Mouse (Mus musculus) neural tube, embryonic 10.5 days (tissue): ENCODE results near the gene Nup62cl.

Experiments used
- DNase-seq: peaks from one replicate; pipeline ENCODE4 v3.0.0-alpha.2; 2017; ENCODE audit warnings: low spot score; ENCODE audit errors: extremely low spot score

Nup62cl gene

DNA sequence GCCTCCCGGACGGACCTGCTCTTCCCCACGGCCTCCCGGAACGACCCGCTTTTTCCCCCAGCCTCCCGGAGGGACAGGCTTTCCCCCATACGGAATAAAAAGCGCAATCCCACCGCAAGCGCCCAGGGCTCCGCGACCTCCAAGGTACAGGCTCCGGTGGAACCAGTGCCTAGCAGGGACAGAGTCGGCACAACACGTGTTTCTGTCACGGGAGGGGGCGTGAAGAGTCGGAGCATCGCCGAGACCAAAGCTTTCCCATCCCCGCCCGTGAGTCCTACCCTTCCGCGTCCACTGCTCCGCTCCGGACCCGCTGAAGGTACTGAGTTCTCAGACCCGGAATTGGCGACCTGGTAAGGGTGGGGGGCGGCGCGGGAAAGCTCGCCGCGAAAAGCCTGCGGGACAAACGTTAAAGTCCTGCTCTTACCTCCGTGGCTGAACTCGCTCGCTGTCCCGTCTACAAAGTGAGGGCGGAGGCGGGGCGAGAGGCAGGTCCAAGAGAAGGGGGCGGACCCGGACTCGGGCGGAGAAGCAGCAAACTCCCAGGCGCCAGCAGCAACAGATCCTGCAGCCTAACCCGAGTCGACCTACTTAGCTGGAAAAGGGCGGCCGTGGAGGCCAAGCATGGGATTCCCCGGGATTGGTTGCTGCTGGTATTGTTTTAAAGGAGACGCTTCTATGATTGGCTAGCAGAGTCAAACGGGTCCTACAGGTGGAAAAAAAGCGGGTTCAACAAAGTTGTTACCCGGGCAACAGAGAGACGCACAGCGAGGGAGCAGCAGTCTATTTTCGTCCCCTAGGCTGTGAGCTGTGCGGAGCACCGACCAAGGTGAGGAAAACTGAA, at the start of gene Nup62cl, which contains the start of gene Pih1h3b:
Nup62cl (minus strand) TSS at position 578 of the 841 bp plus-strand sequence.
Pih1h3b (plus strand) TSS at position 745 of the 841 bp plus-strand sequence.
- DNase-seq = peak; percentile 43

DNA sequence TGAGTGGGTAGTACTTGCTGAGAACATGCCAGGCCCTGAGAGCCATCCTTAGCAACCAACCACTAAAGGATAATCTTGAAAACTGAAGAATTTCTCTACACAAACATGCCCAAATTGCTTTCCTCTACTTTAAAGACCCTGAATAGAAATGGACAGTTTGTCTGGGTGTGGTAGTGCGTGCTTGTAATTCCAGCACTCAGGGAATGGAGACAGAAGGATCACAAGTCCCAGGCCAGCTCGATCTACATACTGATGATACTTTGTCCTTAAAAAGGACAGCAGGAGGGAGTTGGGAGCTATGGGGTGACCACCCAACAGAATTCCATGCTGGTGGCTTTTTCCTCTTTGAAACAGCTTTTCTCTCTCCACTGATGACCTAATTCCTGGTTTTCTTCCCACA, 31.6 kb upstream of the Nup62cl start:
- no peak for DNase-seq

DNA sequence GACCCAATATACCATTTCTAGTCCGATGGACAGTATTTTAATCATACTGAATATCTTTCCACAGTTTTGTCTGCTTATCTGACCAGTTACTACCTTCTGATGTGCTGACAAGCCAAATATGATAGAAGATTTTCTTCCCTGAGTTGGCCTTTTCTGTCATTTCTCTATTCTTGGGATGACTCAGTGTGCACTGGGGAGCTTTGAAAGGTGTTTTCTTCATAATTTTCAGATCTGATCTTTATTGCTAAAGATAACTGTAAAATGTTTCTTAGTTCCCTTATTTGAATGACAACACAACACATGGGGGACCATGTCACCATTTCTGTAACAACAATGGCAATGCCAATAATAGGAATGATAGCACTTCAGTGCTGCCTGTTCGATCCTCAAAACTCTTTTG, 20.0 kb upstream of the Nup62cl start:
- no peak for DNase-seq

DNA sequence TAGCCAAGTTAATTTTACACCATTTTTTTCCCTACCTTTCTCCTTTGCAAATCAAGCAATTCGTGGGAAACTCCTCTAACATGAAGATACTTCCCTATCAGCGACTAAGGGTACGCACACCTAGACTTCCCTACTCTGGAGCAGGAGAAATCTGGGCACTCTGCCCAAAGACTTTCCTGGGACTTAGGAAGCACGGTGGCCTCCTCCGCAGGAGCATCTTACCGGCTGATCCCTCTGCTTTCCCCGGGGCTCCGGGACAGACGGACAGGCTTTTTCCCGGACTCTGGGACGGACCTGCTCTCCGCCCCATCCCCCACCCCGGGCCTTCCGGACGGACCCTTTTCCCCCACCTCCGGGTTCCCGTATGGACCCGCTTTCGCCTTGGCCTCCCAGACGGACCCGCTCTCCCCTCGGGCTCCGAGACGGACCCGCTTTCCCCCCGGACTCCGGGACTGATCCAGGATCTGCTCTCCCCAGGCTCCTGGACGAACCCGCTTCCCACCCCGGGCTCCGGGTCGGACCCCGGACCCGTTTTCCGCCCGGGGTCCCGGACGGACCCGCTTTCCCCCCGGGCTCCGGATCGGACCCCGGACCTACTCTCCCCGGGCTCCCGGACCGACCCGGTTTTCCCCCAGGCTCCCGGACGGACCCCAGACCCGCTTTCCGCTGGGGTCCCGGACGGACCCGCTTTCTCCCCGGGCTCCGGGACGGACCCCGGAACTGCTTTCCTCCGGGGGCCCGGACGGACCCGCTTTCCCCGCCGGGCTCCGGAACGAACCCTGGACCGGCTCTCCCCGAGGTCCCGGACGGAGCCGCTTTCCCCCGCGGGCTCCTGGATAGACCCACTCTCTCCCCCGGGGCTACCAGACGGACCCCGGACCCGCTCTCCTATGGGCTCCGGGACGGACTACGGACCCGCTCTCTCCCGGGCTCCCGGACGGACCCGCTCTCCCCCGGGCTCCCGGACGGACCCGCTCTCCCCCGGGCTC, 1.3 kb downstream of the Nup62cl start:
- peak; percentile 37 for DNase-seq

DNA sequence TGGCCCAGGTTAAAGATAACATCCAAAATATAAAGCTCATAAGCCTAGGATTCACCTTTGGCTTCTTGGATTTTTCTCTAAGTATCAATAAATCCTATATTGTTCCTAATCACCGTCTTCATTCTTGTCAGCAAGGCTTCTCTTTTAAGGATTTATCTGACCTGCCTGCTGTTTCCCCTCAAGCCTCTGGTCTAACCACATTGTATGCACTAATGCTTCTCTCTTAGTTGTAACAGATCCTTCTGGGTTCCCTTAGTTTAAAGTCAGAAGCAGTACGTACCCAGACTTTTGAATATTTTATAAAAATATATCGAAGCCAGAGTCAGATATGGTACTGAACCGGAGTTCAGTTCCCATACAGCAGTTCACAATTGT, 63.8 kb downstream of the Nup62cl start:
- DNase-seq = no peak

DNA sequence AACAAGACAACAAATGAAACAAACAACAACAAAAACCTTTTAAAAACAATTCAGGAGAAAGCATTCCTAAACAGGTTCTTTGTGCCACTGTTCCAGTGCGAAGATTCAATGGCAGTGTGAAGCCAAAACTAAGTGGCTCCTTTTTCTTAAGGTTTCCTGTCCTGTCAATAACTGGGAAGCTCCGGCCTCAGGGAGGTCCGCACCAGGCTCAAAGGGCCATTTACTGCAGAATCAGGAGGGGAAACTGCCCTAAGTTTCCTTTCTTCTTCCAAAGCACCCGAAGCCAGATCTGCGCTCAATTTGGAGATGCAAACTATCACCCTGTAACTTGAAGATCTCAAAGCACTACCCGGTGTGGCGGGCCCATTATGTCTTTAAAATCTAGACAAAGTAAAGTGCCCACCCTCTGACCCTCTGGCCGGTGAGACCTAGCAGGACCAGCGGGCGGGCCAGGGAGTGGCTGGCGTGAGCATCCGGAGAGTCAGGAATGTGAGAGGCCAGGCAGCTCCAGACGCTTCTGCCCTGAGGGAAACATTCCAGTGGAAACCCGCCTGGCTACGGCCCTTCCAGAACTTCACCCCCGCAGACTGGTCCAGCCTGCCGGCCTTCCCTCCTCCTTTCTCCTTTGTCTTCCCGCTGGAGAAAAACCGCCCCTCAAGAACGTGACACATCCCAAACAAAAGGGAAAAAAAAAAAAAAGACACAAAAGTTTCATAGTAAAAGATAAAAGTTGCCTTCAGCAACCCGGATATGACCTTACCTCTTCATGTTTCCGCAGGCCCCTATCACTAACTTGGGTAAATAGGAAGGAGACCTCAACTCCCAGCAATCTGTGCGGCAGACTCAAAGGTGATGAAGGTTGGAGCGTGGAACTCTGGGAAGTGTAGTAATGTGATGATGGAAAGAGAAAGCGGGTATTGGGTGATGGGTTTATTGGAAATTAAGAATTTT, 64.5 kb downstream of the Nup62cl start, which contains the start of gene Rbm41:
Rbm41 (minus strand) TSS at position 856 of the 951 bp plus-strand sequence.
- DNase-seq = peak; percentile 48

DNA sequence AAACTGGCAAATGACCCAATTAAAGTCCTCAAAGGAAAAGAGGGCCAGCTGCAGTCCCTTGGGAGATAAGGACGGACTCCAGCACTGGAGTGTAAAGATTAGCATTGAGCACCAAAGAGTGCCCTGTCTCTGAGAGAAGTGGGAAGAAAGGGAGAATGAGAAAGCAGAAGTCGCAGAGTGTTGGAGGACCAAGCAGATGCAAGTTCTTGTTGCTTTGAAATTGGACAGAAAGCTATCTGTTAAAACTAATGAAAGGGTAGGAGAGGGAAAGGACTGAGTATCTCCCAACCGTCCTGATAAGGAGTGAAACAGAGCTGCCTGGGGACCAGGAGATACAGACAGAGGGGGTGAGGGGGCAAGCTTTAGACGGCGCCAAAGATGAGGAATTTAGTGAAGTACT, 80.4 kb downstream of the Nup62cl start:
- no peak for DNase-seq
